Mouse (Mus musculus) C2C12 (cell line): ENCODE data around the gene Rcc1l. TPM values are rescaled to one million over a fixed set of nuclear protein-coding genes. Genes with fewer than 3 reads are reported as not detected.
A peak's percentile ranks its signal among the peaks of the same experiment; 100 is the strongest.

Source experiments
- H3K27me3 ChIP-seq: one replicate; pipeline ENCODE4 v1.6.1; 2011; ENCODE audit not compliant: control insufficient read depth, insufficient read depth, insufficient read length
- H3K36me3 ChIP-seq: one replicate; pipeline ENCODE4 v1.6.1; 2011; ENCODE audit not compliant: control insufficient read depth, insufficient read depth
- H3K4me3 ChIP-seq: one replicate; pipeline ENCODE4 v1.5.1; 2011; ENCODE audit warnings: mild to moderate bottlenecking, control low read depth; ENCODE audit not compliant: poor library complexity, insufficient read depth, severe bottlenecking
- H3K79me2 ChIP-seq: one replicate; pipeline ENCODE4 v1.6.1; 2011; ENCODE audit not compliant: control insufficient read depth, insufficient read depth
- H3K79me3 ChIP-seq: one replicate; pipeline ENCODE4 v1.6.1; 2011; ENCODE audit warnings: low read depth, control low read depth
- H3ac ChIP-seq: one replicate; pipeline ENCODE3; 2011; ENCODE audit warnings: low read depth; ENCODE audit not compliant: control insufficient read depth, insufficient read length
- CEBPB ChIP-seq: IDR thresholded peaks from one replicate; pipeline ENCODE4 v1.6.1; 2011; ENCODE audit warnings: low read depth, mild to moderate bottlenecking, control low read depth, moderate library complexity
- CTCF ChIP-seq: IDR thresholded peaks from one replicate; pipeline ENCODE4 v1.5.1; 2011; ENCODE audit not compliant: control insufficient read depth, insufficient read depth, insufficient read length
- FOSL1 ChIP-seq: IDR thresholded peaks from one replicate; pipeline ENCODE4 v1.8.0; 2011; ENCODE audit warnings: mild to moderate bottlenecking, low read length; ENCODE audit not compliant: poor library complexity, insufficient read depth, severe bottlenecking
- MAX ChIP-seq: IDR thresholded peaks from one replicate; pipeline ENCODE4 v1.6.1; 2011; ENCODE audit warnings: mild to moderate bottlenecking, control low read depth
- MYOD1 ChIP-seq: IDR thresholded peaks from one replicate; pipeline ENCODE4 v1.6.1; 2011; ENCODE audit warnings: low read depth; ENCODE audit not compliant: control insufficient read depth, insufficient read length
- MYOG ChIP-seq: IDR thresholded peaks from one replicate; pipeline ENCODE4 v1.6.1; 2011; ENCODE audit not compliant: control insufficient read depth, insufficient read length; ENCODE audit errors: extremely low read depth
- USF1 ChIP-seq: IDR thresholded peaks from one replicate; pipeline ENCODE4 v1.6.1; 2011; ENCODE audit warnings: low read depth, mild to moderate bottlenecking, control low read depth, moderate library complexity
- polyA plus RNA-seq: library from polyadenylated mRNA; unstranded; fragments of >200 nt; fragmentation: generic; extraction: Trizol; gene quantifications from one replicate; pipeline ENCODE4 v1.2.1, GENCODE M21; 2012; ENCODE audit warnings: missing spikeins

The Rcc1l gene
- polyA plus RNA-seq, 1 experiment, result 28.8 TPM

- H3K79me2 ChIP-seq, result no peaks in the 10 kb centered on the region
- H3ac ChIP-seq, result no peak overlapping the region
- TF ChIP-seq CTCF (no peak), USF1 (no peak), MYOD1 (no peak), FOSL1 (no peak), MAX (no peak), CEBPB (no peak), MYOG (no peak)
- no peaks in the 10 kb centered on the region for H3K27me3 ChIP-seq
- no peak overlapping the region for H3K4me3 ChIP-seq
- H3K79me3 ChIP-seq, result no peaks in the 10 kb centered on the region
- H3K36me3 ChIP-seq, result no peaks in the 10 kb centered on the region
Observed at GRCm38 (mm10) chr5:134105829-134106228, 70.7 kb downstream of the Rcc1l start.

GRCm38 (mm10) chr5:134102720-134103119 lies 73.9 kb downstream of the Rcc1l start:
- no peak overlapping the region for H3K4me3 ChIP-seq
- H3K36me3 ChIP-seq, result no peaks in the 10 kb centered on the region
- TF ChIP-seq MYOG (no peak), MAX (no peak), CEBPB (no peak), MYOD1 (no peak), CTCF (no peak)
- no peak overlapping the region for H3ac ChIP-seq
- no peaks in the 10 kb centered on the region for H3K27me3 ChIP-seq
- H3K79me3 ChIP-seq, result no peaks in the 10 kb centered on the region
- no peaks in the 10 kb centered on the region for H3K79me2 ChIP-seq

- TF ChIP-seq MAX (no peak), MYOD1 (no peak), USF1 (no peak), CEBPB (no peak), CTCF (no peak), FOSL1 (no peak)
- H3K36me3 ChIP-seq, result no peaks in the 10 kb centered on the region
- H3K27me3 ChIP-seq, result no peaks in the 10 kb centered on the region
- no peaks in the 10 kb centered on the region for H3K79me3 ChIP-seq
- H3K79me2 ChIP-seq, result no peaks in the 10 kb centered on the region
- H3ac ChIP-seq, result no peak overlapping the region
- no peak overlapping the region for H3K4me3 ChIP-seq
Observed at GRCm38 (mm10) chr5:134101883-134102282, 74.7 kb downstream of the Rcc1l start.

GRCm38 (mm10) chr5:134101322-134101721 lies 75.3 kb downstream of the Rcc1l start:
- TF ChIP-seq CTCF (no peak), FOSL1 (no peak), MYOG (no peak), USF1 (no peak), CEBPB (no peak), MAX (no peak), MYOD1 (no peak)
- no peaks in the 10 kb centered on the region for H3K36me3 ChIP-seq
- H3K79me3 ChIP-seq, result no peaks in the 10 kb centered on the region
- no peak overlapping the region for H3ac ChIP-seq
- no peak overlapping the region for H3K4me3 ChIP-seq
- no peaks in the 10 kb centered on the region for H3K79me2 ChIP-seq
- no peaks in the 10 kb centered on the region for H3K27me3 ChIP-seq

GRCm38 (mm10) chr5:134100232-134100771 lies 76.3 kb downstream of the Rcc1l start:
- Histone ChIP-seq H3K79me3 (no peaks in the 10 kb centered on the region), H3K27me3 (no peaks in the 10 kb centered on the region), H3K36me3 (no peaks in the 10 kb centered on the region), H3K79me2 (no peaks in the 10 kb centered on the region), H3ac (no peak overlapping the region), H3K4me3 (peak overlapping the region; percentile 48)
- TF ChIP-seq MYOG (no peak), MYOD1 (no peak), MAX (no peak), CEBPB (no peak), FOSL1 (no peak), USF1 (no peak)

- peak within 1 kb of the TSS; percentile 62 for H3ac ChIP-seq
- no peaks in the 10 kb centered on the region for H3K27me3 ChIP-seq
- H3K4me3 ChIP-seq, result peak within 1 kb of the TSS; percentile 48
- no peaks in the 10 kb centered on the region for H3K79me2 ChIP-seq
- no peaks in the 10 kb centered on the region for H3K79me3 ChIP-seq
- TF ChIP-seq MYOD1 (peak; percentile 33), FOSL1 (no peak), CEBPB (no peak), MAX (no peak), CTCF (no peak)
- H3K36me3 ChIP-seq, result no peaks in the 10 kb centered on the region
Observed at GRCm38 (mm10) chr5:134099496-134100211, 76.9 kb downstream of the Rcc1l start, which contains the start of gene Castor2. Gene Castor2 (plus strand): TSS chr5:134099711.
